Mouse (Mus musculus) heart, postnatal 0 days (tissue): ENCODE data around the gene Gm11555.

Experiments
- CTCF ChIP-seq: IDR thresholded peaks from 2 replicates; pipeline ENCODE4 v1.5.1; 2016; ENCODE audit warnings: antibody characterized with exemption, control low read depth, low read depth
- EP300 ChIP-seq: IDR thresholded peaks from 2 replicates; pipeline ENCODE4 v1.6.1; 2016; ENCODE audit warnings: antibody characterized with exemption, low read depth

DNA sequence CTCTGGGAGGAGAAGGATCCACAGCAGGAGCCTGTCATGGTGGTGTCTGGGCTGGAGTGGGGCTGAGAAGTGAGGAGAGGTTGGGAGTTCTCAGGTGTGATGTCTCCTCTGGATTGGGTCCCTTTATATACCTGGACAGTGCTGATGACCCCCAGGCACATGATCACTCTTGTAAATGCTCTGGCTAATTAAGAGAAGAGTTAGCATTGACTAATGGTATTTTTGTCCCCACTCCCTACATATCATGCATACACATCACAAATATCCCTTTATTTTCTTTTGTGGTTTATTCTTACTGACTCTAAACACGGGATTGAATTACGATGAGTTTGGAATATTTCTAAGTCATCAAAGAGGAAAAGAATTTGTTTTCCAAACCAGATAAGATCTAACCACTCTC lies 29.7 kb downstream of the Gm11555 start, which contains the start of gene Gm11562:
- TF ChIP-seq CTCF: no peak
- no peak for TF ChIP-seq EP300
